Mouse (Mus musculus) brown adipose tissue, adult 24 weeks (tissue): ENCODE measurements around the gene Col6a1. TPM values are rescaled to one million over a fixed set of nuclear protein-coding genes. Genes with fewer than 3 reads are reported as not detected.

ENCODE experiments used
- H3K27ac ChIP-seq: fragments of 200-500 bp; replicated peaks from 2 replicates; pipeline ENCODE4 v1.5.1; 2012; ENCODE audit warnings: low read depth, mild to moderate bottlenecking, low read length
- H3K4me1 ChIP-seq: fragments of 200-500 bp; 2 replicates; pipeline ENCODE4 v1.6.1; 2012; ENCODE audit warnings: low read length, mixed read lengths; ENCODE audit not compliant: control insufficient read depth, insufficient read depth, insufficient read length
- H3K4me3 ChIP-seq: fragments of 200-500 bp; 2 replicates; pipeline ENCODE4 v1.5.1; 2012; ENCODE audit warnings: low read depth, mild to moderate bottlenecking, low read length, moderate library complexity; ENCODE audit not compliant: insufficient read depth
- polyA plus RNA-seq: library from polyadenylated mRNA; stranded (reverse); fragments of >200 nt; gene quantifications from 2 replicates; pipeline ENCODE4 v1.2.4, GENCODE M21; 2012; ENCODE audit not compliant: missing spikeins, insufficient read depth, insufficient read length

Col6a1 gene
- polyA plus RNA-seq, 1 experiment = 37.8 TPM

- Histone ChIP-seq H3K4me1 (no peaks in the 10 kb centered on the region), H3K4me3 (no peak overlapping the region), H3K27ac (no peak overlapping the region)
Measured at GRCm38 (mm10) chr10:76708465-76708864, 17.5 kb downstream of the Col6a1 start.

- Histone ChIP-seq H3K4me1 (no peaks in the 10 kb centered on the region), H3K27ac (no peak overlapping the region), H3K4me3 (no peak overlapping the region)
Measured at GRCm38 (mm10) chr10:76707584-76707983, 18.4 kb downstream of the Col6a1 start.

GRCm38 (mm10) chr10:76707001-76707400 lies 19.0 kb downstream of the Col6a1 start:
- no peak overlapping the region for H3K27ac ChIP-seq
- H3K4me1 ChIP-seq = no peaks in the 10 kb centered on the region
- H3K4me3 ChIP-seq = no peak overlapping the region

- H3K4me1 ChIP-seq = no peaks in the 10 kb centered on the region
- H3K27ac ChIP-seq = no peak overlapping the region
- H3K4me3 ChIP-seq = no peak overlapping the region
Measured at GRCm38 (mm10) chr10:76704358-76704757, 21.6 kb downstream of the Col6a1 start.

- no peaks in the 10 kb centered on the region for H3K4me1 ChIP-seq
- no peak overlapping the region for H3K4me3 ChIP-seq
- no peak overlapping the region for H3K27ac ChIP-seq
Measured at GRCm38 (mm10) chr10:76701446-76701845, 24.5 kb downstream of the Col6a1 start.

- no peaks in the 10 kb centered on the region for H3K4me1 ChIP-seq
- H3K27ac ChIP-seq = 0 out of 2 replicates have a peak overlapping the region, but pooled peaks have one; percentile 15
- H3K4me3 ChIP-seq = no peak overlapping the region
Measured at GRCm38 (mm10) chr10:76699816-76700215, 26.2 kb downstream of the Col6a1 start.

GRCm38 (mm10) chr10:76695283-76695885 lies 30.6 kb downstream of the Col6a1 start:
- no peaks in the 10 kb centered on the region for H3K4me1 ChIP-seq
- no peak overlapping the region for H3K27ac ChIP-seq
- no peak overlapping the region for H3K4me3 ChIP-seq

GRCm38 (mm10) chr10:76694765-76695164 lies 31.2 kb downstream of the Col6a1 start:
- Histone ChIP-seq H3K4me1 (no peaks in the 10 kb centered on the region), H3K27ac (no peak overlapping the region), H3K4me3 (no peak overlapping the region)

- Histone ChIP-seq H3K27ac (no peak overlapping the region), H3K4me1 (no peaks in the 10 kb centered on the region), H3K4me3 (no peak overlapping the region)
Measured at GRCm38 (mm10) chr10:76693446-76693845, 32.5 kb downstream of the Col6a1 start.

- Histone ChIP-seq H3K4me3 (no peak overlapping the region), H3K4me1 (peaks cover 3% of the 10 kb centered on the region), H3K27ac (no peak overlapping the region)
Measured at GRCm38 (mm10) chr10:76685451-76686017, 40.4 kb downstream of the Col6a1 start.

- H3K4me1 ChIP-seq = peaks cover 3% of the 10 kb centered on the region
- no peak overlapping the region for H3K4me3 ChIP-seq
- H3K27ac ChIP-seq = no peak overlapping the region
Measured at GRCm38 (mm10) chr10:76683977-76684376, 42.0 kb downstream of the Col6a1 start.

- Histone ChIP-seq H3K4me1 (peaks cover 3% of the 10 kb centered on the region), H3K4me3 (no peak overlapping the region), H3K27ac (no peak overlapping the region)
Measured at GRCm38 (mm10) chr10:76683461-76683860, 42.5 kb downstream of the Col6a1 start.

- H3K4me1 ChIP-seq = peaks cover 3% of the 10 kb centered on the region
- no peak overlapping the region for H3K27ac ChIP-seq
- no peak overlapping the region for H3K4me3 ChIP-seq
Measured at GRCm38 (mm10) chr10:76681882-76682281, 44.1 kb downstream of the Col6a1 start.

- H3K27ac ChIP-seq = no peak overlapping the region
- no peak overlapping the region for H3K4me3 ChIP-seq
- peaks cover 3% of the 10 kb centered on the region for H3K4me1 ChIP-seq
Measured at GRCm38 (mm10) chr10:76680758-76681650, 45.0 kb downstream of the Col6a1 start.

GRCm38 (mm10) chr10:76678122-76678521 lies 47.8 kb downstream of the Col6a1 start:
- peaks cover 3% of the 10 kb centered on the region for H3K4me1 ChIP-seq
- H3K4me3 ChIP-seq = no peak overlapping the region
- H3K27ac ChIP-seq = no peak overlapping the region
